Mouse (Mus musculus) 3134 (cell line): ENCODE results near the gene Hsf4.
"Not testable (repeated sequence)": the region's sequence is repeated elsewhere in the genome, so short reads cannot be mapped to it uniquely, and the experiment has no call there.

Source experiments
- DNase-seq: peaks from one replicate; pipeline ENCODE4 v3.0.0-alpha.2; 2011; ENCODE audit warnings: low spot score; ENCODE audit not compliant: insufficient read length; ENCODE audit errors: extremely low read depth

The Hsf4 gene

DNA sequence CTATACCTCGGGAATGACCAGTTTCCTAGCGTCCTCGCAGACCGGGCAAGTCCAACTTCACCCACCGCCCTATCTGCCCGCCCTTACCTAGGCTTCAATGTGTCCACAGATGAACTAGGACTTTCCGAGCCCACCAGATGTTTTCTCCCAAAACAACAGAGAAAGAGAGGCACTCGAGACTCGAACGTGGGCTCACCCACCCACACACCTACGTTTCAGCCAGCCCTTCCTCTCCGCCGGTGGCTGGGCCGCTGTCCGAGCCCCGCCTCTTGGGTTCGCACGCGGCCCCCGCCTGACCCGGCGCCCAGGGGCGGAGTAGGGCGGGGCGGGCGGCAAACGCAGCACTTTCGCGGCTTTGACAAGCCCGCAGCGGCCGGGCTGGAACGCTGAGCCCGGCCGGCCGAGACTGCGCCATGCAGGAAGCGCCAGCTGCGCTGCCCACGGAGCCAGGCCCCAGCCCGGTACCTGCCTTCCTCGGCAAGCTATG is at the start of gene Hsf4:
Gene Hsf4 (plus strand): TSS at position 341 of the 487 bp plus-strand sequence.
- no peak for DNase-seq

DNA sequence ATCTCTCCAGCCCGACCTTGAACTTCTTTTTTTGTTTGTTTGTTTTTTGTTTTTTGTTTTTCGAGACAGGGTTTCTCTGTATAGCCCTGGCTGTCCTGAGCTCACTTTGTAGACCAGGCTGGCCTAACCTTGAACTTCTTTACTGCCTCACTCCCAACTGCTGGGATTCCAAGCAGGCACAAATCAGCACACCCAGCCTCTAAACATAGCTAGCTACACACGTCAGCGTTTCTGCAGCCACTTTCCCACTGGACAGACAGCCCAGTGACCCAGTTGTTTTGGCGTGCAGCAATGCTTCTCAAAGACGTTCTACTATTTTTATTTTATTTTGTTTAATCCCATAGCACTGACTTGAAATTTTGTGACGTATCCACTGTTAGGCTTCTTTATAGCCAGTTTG is 45.8 kb upstream of the Hsf4 start:
- no peak for DNase-seq

DNA sequence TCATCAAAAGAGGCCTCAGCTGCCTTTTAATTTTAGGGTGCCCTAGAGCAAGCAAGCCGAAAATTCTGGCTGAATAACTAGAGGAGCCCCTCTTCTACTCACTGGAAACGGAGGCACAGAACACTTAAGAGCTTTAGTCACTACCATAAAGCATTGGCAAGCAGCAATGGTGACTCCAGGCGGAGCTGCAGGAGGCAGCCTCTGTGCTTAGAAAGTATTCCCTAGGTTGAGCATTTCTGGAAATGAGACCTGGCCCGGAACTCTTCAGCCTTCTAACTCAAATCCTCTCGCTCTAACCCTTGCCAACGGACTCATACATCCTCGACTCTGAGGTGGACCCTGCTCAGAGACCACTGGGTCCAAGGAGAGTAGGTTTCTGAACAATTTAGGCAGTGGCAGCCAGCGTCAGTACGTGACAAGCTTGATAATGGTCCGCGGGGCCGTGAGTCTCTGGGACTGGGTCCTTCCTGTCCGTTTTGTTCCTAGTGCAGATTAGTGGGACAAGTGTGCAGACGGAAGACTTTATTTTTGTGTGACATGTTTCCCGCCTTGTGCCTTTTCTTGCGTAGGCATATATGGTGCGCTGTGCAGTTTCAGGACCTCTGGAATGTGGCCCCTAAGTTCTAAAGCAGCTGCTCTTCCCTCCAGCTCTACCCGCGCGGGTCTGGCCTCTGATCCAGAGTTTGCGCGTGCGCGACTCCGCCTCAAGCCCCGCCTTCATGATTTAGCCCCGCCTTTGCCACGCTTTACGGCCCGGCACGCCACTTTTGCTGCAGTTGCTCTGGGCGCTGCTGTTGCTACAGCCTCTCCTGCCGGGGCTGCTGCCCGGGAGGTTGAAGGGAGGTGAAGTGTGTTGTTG is 45.0 kb upstream of the Hsf4 start, which contains the start of gene D230025D16Rik:
Gene D230025D16Rik (plus strand): TSS at position 733 of the 859 bp plus-strand sequence.
- peak; percentile 94 for DNase-seq

DNA sequence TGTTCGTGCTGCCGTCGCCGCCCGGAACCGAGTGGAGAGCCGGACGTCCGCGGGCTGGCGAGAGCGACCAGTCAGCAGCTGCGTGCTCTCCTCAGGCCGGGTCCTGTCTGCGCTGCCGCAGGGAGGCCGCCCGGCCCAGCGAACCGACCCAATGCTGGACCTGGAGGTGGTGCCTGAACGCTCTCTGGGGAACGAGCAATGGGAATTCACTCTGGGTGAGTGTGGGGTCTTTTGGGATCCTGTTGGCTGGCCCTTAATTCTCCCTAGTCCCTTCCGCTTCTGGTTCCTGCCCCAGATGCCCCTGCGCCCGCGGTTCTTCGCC is 44.4 kb upstream of the Hsf4 start:
- no peak for DNase-seq

- no peak for DNase-seq
Observed at GRCm38 (mm10) chr8:105225917-105226316, 43.7 kb upstream of the Hsf4 start.

DNA sequence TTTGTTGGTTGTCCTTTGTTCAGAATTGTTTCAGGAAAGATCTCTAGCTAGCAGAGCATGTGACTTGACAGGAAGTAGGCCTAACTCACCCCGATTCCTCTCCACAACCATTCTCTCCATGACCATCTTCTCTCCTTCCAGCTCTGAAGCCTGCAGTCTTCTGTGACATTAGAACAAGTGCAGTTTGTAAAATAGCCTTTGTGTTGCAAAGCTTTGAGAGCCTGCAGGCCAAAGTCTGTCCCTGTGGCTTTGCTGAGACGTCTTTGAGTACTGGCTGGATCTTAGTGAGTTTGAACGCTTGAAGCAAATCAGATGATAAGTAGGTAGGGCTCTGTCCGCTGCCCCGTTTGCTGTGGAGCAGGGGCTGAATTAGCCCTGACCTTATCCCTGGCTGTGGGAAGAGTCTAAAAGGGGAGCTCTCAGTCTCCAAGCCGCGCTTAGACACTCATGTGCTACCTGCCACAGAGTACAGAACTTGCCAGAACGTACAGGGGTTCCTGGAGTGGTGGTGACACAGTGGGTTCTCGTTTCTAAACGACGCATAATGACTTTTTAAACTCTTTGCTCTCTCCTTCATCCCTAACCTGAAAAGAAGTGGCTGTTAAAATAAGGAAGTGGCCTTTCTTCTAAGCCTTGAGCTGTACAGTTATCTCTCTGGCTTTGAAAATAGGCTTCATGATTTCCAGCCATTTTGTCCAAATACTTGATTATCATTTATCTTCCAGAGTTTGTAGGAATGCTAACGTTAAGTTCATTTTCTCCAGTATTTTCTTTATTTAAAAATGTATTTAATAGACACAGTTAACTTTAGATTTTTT is 37.9 kb upstream of the Hsf4 start:
- DNase-seq, result no peak

GRCm38 (mm10) chr8:105232321-105232693 is 37.3 kb upstream of the Hsf4 start:
- DNase-seq, result not testable (repeated sequence)

DNA sequence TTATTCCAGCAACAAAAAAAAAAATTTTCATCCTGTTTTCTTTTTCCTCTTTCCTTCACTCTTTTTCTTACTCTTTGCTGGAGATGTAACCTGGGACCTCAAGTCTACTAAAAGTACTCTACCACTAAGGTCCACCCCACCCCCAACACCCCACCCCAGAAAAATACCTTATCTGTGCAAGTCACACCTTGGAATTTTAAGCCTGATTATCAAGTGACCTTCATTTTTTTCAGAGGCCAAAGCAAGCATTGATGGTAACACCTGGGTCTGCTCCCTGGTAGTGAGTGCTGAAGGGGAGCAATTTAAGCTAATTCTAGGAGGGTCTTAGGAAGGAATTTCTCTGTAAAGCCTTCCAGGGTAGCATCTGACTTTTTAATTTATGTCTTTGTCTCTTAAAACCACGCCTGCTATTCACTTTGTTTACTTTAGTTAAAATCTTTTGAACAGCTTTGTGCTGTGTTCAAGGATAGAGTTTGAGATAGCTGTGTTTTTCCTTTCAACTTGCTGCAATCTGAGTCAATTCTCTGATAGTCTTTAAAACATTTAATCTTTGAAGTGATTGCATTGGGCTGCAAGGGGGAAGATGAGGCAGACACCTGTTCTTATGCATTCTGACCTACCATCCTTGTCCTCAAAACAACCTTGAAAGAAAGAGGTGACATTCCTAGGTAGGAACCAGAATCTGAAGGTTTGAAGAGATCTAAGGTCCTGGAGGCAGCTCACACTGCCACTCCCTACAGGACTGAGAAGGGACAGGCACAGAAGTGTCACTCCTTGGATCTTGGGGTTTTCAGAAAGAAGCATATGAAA is 36.3 kb upstream of the Hsf4 start:
- DNase-seq, result no peak

GRCm38 (mm10) chr8:105235206-105235605 is 34.4 kb upstream of the Hsf4 start:
- DNase-seq, result no peak

- DNase-seq, result no peak
Observed at GRCm38 (mm10) chr8:105237442-105238142, 32.0 kb upstream of the Hsf4 start.

DNA sequence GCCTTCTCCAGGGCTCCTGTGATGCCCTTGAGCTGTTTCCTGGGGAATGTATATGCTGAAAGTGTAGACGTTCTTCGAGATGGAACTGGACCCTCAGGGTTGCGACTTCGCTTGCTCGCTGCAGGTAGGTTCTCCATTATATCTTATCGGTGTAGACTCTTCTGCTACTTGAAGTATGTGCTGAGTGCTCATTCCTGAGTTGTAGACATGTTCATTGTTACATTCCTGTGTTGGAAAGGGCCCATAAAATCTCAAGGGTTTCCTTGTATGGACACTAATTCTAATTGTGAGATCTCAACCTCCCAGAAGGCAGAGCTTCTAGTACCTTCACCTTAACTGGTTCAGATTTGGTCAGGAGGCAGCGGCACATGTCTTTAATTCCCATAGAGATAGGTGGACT is 28.6 kb upstream of the Hsf4 start:
- DNase-seq, result no peak

GRCm38 (mm10) chr8:105251954-105252353 is 17.6 kb upstream of the Hsf4 start:
- no peak for DNase-seq

- no peak for DNase-seq
Observed at GRCm38 (mm10) chr8:105252680-105253537, 16.7 kb upstream of the Hsf4 start.

DNA sequence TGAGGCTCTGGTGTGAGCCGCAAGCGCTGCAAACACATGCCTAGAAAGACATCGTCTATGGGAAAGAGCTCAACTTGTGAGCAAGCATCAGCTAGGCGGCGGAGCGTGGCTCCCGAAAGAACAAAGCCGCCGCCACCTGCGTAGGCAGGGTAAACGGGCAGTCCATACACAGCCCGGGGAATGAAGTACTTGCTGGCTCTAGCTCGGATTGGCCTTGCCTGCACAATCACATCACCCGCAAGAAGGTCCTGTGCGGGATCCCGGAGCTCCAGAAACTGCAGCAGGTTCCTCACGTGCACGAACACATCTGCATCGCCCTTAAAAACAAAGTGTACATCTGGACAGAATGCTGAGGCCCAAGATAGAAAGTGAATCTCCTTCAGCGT is 15.8 kb upstream of the Hsf4 start:
- no peak for DNase-seq

DNA sequence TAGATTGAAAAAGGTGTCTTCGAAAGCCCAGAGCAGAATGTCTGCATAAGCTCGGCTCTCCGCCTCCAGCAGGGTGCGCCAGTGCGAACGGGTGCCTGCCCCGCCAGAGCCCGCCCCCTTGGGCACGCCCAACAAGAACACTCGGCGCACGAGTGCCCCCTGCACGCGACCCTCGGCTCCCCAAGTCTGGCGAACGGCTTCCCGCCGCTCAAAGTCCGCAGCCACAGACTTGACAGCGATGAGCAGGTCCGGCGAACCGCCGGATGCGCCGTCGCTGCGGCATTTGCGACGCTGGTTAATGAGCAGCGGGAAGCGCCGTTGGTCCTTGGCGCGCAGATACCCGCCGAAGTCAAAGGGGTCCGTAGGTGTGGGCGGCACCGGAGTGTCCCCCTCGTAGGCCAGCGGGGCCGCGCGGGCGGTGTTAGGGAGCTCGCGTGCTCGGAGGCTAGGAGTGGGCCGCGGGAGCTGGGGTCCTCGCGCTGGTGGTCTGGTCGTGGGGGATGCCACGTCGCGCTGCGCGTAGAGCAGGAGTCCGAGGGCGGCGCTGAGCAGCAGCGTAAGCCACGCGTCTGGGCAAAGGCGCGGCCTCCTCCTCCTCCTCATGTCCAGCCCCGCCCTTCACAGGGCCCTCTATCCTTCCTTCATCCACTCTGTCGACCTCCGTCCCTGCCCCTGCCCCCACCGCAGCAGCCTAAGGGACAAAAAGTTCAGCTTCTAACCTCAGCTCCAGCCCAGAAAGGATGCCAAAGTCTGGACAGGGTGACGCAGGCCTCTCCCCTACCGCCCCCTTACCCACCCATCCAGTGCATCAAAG is 15.2 kb upstream of the Hsf4 start:
- DNase-seq, result no peak

DNA sequence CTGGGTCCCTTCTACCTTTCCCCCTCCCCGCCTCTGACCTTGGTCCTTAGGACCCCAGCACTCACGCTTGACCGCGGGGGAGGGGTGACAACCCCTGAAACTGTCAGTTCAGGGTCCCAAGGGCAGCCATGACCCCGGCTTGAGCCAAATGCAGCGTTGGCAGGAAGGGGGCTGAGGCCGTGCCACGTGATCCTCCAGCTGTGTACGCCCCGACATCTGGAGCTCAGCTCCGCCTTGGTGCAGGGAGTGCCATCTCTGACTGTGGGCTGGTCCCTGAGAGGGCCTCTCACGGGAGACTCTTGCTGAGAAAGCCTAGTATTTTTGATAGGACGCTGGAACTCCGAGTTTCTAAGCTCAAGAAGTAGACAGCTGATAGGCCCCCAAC is 14.6 kb upstream of the Hsf4 start, which contains the start of gene B3gnt9:
Gene B3gnt9 (minus strand): TSS at position 188 of the 385 bp plus-strand sequence.
- no peak for DNase-seq

- no peak for DNase-seq
Observed at GRCm38 (mm10) chr8:105257318-105258114, 12.1 kb upstream of the Hsf4 start.
